Mouse (Mus musculus) midbrain, embryonic 14.5 days (tissue): ENCODE measurements around the gene Spire2. TPM values are rescaled to one million over a fixed set of nuclear protein-coding genes. Genes with fewer than 3 reads are reported as not detected.

ENCODE experiments used
- ATAC-seq: fragments of 200-750 bp; cut with Nextera tagmentation; 2 replicates; pipeline ENCODE4 v1.8.0; 2017; ENCODE audit warnings: moderate number of reproducible peaks, moderate library complexity; ENCODE audit not compliant: low FRiP score, low TSS enrichment
- DNase-seq: peaks from one replicate; pipeline ENCODE4 v3.0.0-alpha.2; 2015
- H3K27ac ChIP-seq: fragments of 300-500 bp; sonication (generic); replicated peaks from 2 replicates; pipeline ENCODE4 v1.5.1; 2014; ENCODE audit warnings: mild to moderate bottlenecking, low read depth, low read length, moderate library complexity
- H3K27me3 ChIP-seq: fragments of 300-500 bp; sonication (generic); 2 replicates; pipeline ENCODE4 v1.6.1; 2014; ENCODE audit warnings: low read length, control low read depth, mixed read lengths; ENCODE audit not compliant: control insufficient read depth, insufficient read depth
- H3K36me3 ChIP-seq: fragments of 300-500 bp; sonication (generic); 2 replicates; pipeline ENCODE4 v1.6.1; 2014; ENCODE audit warnings: low read length, control low read depth; ENCODE audit not compliant: control insufficient read depth, insufficient read depth
- H3K4me1 ChIP-seq: fragments of 300-500 bp; sonication (generic); 2 replicates; pipeline ENCODE4 v1.6.1; 2014; ENCODE audit warnings: mild to moderate bottlenecking, antibody characterized with exemption, low read length, control low read depth; ENCODE audit not compliant: control insufficient read depth, insufficient read depth
- H3K4me2 ChIP-seq: fragments of 300-500 bp; sonication (generic); 2 replicates; pipeline ENCODE4 v1.6.1; 2014; ENCODE audit warnings: mild to moderate bottlenecking, low read length, moderate library complexity
- H3K4me3 ChIP-seq: fragments of 300-500 bp; sonication (generic); replicated peaks from 2 replicates; pipeline ENCODE4 v1.5.1; 2014; ENCODE audit warnings: low read depth, low read length
- H3K9ac ChIP-seq: fragments of 300-500 bp; sonication (generic); replicated peaks from 2 replicates; pipeline ENCODE4 v1.6.1; 2014; ENCODE audit warnings: mild to moderate bottlenecking, low read length, moderate library complexity
- H3K9me3 ChIP-seq: fragments of 300-500 bp; sonication (generic); 2 replicates; pipeline ENCODE4 v1.6.1; 2016; ENCODE audit warnings: low read length, control low read depth, mixed read lengths; ENCODE audit not compliant: control insufficient read depth
- WGBS: fragments of 180-500 bp; shearing (Covaris S2); extraction: QIAGEN DNeasy Blood & Tissue Kit; methylation state at CpG from one replicate; pipeline ENCODE4 v1.1.7; 2014; 5-methylcytosine and 5-hydroxymethylcytosine counted together
- polyA plus RNA-seq: library from polyadenylated mRNA; unstranded; fragments of >200 nt; fragmentation: Nextera tagmentation; extraction: Ambion mirVana; gene quantifications from 2 replicates; pipeline ENCODE4 v1.2.1, GENCODE M21; 2014

Spire2 gene
- polyA plus RNA-seq, 1 experiment from 2014 or later, result 32.8 TPM

DNA sequence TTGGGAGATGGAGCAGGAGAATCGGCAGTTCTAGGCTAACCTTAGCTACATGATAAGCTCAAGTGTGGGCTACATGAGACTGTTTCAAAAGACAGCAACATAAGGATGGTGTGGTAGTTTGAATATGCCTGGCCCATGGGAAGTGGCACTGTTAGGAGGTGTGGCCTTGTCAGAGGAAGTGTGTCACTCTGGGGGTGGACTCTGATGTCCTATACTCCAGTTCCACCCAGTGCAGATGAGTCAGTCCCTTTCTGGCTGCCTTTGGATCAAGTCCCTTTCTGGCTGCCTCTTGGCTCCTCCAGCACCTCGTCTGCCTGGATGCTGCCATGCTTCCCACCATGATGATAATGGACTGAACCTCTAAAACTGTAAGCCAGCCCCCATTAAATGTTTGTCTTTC lies 39.7 kb upstream of the Spire2 start:
- WGBS, result 90% methylated on average over 2 of the region's 2 CpGs
- DNase-seq, result no peak
- Histone ChIP-seq H3K9me3 (no peaks in the 10 kb centered on the region), H3K27ac (no peak overlapping the region), H3K9ac (no peak overlapping the region), H3K4me1 (no peaks in the 10 kb centered on the region), H3K36me3 (no peaks in the 10 kb centered on the region), H3K4me3 (no peak overlapping the region), H3K27me3 (no peaks in the 10 kb centered on the region), H3K4me2 (no peak overlapping the region)
- ATAC-seq, result no peak

DNA sequence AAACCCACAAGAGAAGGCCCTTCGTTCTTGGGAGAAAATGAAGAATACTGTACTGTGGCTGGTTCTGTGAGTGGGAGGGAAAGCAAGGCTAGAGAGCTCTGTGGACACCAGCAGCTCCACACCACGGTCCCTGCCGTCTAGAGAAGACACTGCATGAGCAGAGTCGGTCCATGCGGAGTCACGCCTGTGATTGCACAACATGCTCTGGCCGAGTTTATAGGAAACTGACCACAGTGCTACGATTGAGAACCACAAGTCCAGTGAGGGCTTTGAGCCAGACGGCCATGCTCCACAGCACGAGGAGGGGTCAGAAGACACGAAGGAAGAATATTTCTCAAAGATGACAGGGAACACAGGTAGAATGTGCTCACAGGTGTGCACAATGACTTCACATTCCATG lies 34.2 kb upstream of the Spire2 start:
- Histone ChIP-seq H3K4me1 (no peaks in the 10 kb centered on the region), H3K9me3 (no peaks in the 10 kb centered on the region), H3K27ac (no peak overlapping the region), H3K36me3 (no peaks in the 10 kb centered on the region), H3K4me3 (no peak overlapping the region), H3K27me3 (no peaks in the 10 kb centered on the region), H3K9ac (no peak overlapping the region), H3K4me2 (no peak overlapping the region)
- ATAC-seq (no peak), DNase-seq (no peak)
- WGBS, result 95% methylated on average over 11 of the region's 11 CpGs

DNA sequence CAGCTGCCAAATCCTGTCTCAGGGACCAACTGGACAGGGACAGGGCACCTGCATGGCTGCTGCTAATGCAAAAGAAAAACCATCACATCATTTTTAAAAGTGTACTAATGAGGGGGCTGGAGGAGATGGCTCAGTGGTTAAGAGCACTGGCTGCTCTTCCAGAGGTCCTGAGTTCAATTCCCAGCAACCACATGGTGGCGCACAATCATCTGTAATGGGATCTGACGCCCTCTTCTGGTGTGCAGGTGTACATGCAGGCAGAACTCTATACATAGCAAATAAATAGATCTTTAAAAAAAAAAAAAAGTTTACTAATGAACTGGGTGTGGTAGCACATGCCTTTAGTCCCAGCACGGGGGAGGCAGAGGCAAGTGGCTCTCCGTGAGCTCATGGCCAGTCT lies 23.8 kb upstream of the Spire2 start:
- H3K9me3 ChIP-seq, result no peaks in the 10 kb centered on the region
- WGBS, result 67% methylated on average over 4 of the region's 4 CpGs

DNA sequence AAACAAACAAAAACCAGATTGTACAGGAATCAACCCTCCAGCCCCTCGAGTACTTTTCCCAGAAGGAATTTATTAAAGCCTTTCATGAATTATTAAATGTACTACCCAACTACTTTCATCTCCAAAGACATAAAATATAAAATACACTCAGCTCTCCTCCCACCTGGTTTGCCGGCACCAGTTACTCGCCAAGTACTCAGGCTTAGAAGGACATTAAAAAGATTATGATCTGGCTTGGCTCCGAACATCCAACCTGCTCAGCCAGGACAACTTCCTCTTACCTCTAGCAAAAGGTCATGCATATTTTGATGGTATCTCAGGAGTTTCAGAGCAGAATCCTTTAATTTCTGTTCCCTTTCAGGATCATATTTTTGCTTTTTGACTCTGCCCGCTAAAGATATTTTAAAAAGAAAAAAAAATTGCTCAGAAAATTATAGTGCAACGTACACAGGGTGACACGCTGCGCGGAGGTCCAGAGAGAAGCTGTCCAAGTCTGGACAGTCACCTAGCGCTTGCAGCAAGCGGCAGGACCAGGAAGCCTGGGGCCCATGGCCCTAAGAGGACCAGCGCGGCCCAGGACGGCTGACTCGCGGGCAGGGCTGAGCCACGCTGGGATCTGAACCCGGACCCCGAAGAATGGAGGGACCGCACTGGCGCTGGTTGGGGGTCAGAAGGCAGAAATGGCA lies 14.6 kb upstream of the Spire2 start:
- WGBS, result 7% methylated on average over 21 of the region's 21 CpGs
- no peak for DNase-seq

More for the DNA sequence above, 23.8 kb upstream of the Spire2 start:
- DNase-seq, result no peak
- H3K4me2 ChIP-seq, result no peak overlapping the region
- H3K9ac ChIP-seq, result no peak overlapping the region
- H3K36me3 ChIP-seq, result 0 out of 2 replicates have a peak, but pooled peaks cover 5% of the 10 kb centered on the region
- H3K4me1 ChIP-seq, result no peaks in the 10 kb centered on the region
- H3K4me3 ChIP-seq, result no peak overlapping the region
- no peak overlapping the region for H3K27ac ChIP-seq
- ATAC-seq, result no peak
- H3K27me3 ChIP-seq, result no peaks in the 10 kb centered on the region

DNA sequence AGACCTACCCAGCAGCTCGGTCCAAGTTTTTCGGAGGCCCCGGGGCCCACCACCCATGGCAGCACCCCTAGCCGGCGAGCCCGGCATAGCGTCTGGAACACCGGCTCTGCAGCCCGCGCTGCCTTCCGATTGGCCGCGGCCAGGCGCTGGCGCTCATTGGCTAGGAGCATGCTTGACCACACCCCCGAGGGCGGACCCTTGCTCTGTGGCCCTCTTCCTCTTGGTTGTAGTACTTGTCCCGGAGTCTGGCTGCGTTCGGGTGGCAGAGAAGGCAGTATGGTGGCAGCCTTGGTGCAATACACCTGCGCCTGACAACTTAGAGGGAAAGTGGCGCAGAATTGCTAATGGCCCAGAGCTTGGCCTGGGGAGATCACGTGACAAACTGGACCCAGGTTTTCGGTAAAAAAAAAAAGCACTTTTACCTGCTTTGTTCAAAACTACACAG lies 14.0 kb upstream of the Spire2 start, which contains the start of gene Fanca:
Fanca (minus strand) TSS at position 110 of the 445 bp plus-strand sequence.
- Histone ChIP-seq H3K9me3 (no peaks in the 10 kb centered on the region), H3K27me3 (no peaks in the 10 kb centered on the region), H3K4me3 (peak within 1 kb of the TSS; percentile 45), H3K36me3 (no peaks in the 10 kb centered on the region), H3K4me2 (peak within 1 kb of the TSS; percentile 84), H3K27ac (no peak within 1 kb of the TSS), H3K4me1 (peaks cover 2% of the 10 kb centered on the region), H3K9ac (peak within 1 kb of the TSS; percentile 34; the same call in 1 of the 2 replicates)
- WGBS, result under 1% methylated on average over 24 of the region's 24 CpGs
- ATAC-seq (peak; percentile 97), DNase-seq (peak; percentile 96)

More for the DNA sequence above, 14.6 kb upstream of the Spire2 start:
- peak overlapping the region; percentile 45 for H3K4me3 ChIP-seq
- H3K9ac ChIP-seq, result peak overlapping the region; percentile 34; the same call in 1 of the 2 replicates
- H3K27ac ChIP-seq, result no peak overlapping the region
- peaks cover 2% of the 10 kb centered on the region for H3K4me1 ChIP-seq
- no peaks in the 10 kb centered on the region for H3K9me3 ChIP-seq
- H3K4me2 ChIP-seq, result peak overlapping the region; percentile 84
- peak; percentile 72; the same call in 1 of the 2 replicates for ATAC-seq
- H3K27me3 ChIP-seq, result no peaks in the 10 kb centered on the region
- no peaks in the 10 kb centered on the region for H3K36me3 ChIP-seq

DNA sequence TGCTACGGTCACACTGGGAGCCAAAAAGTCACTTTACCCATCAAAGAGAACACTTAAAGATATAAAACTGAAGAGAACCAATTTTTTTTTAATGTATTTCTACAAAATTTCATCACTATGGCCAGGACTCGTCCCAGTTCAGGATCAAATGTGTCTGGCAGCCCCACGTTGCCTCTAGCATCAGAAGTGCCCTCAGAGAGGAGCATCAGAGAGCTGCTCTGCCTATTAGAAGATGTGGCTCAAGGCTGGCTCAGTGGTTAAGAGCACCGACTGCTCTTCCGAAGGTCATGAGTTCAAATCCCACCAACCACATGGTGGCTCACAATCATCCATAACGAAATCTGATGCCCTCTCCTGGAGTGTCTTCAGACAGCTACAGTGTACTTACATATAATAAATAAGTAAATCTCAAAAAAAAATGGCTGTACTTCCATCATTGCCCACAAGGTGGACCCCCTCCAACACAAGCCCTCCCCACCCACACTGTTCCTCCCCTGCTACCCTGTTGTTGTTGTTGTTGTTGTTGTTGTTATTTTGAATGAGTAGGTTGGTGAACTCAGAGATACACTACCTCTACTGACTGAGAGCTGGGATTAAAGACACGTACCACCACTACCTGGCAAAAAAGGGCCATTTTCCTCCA lies 12.9 kb upstream of the Spire2 start:
- Histone ChIP-seq H3K4me3 (no peak overlapping the region), H3K9ac (no peak overlapping the region), H3K36me3 (no peaks in the 10 kb centered on the region), H3K4me1 (peaks cover 2% of the 10 kb centered on the region), H3K27ac (no peak overlapping the region), H3K27me3 (no peaks in the 10 kb centered on the region), H3K4me2 (no peak overlapping the region), H3K9me3 (no peaks in the 10 kb centered on the region)
- WGBS, result 38% methylated on average over 7 of the region's 7 CpGs
- DNase-seq, result peak; percentile 81
- no peak for ATAC-seq

DNA sequence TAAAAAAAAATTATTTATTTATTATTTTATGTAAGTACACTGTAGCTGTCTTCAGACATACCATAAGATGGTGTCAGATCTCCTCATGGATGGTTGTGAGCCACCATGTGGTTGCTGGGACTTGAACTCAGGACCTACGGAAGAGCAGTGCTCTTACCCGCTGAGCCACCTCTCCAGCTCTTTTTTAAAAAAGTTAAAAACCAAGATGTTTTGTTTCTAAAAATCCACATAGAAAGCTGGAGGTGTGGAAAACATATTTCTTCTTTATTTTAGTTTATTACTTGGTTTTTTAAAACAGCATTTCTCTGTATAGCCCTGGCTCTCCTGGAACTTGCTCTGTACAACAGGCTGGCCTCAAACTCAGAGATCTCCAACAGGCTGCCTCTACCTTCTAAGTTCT lies 4.0 kb upstream of the Spire2 start:
- 94% methylated on average over 2 of the region's 2 CpGs for WGBS
- no peaks in the 10 kb centered on the region; the same call in 1 of the 2 replicates for H3K4me1 ChIP-seq
- H3K36me3 ChIP-seq, result no peaks in the 10 kb centered on the region
- H3K4me3 ChIP-seq, result no peak overlapping the region
- no peak overlapping the region for H3K27ac ChIP-seq
- ATAC-seq (no peak), DNase-seq (no peak)
- no peak overlapping the region for H3K4me2 ChIP-seq
- H3K9me3 ChIP-seq, result no peaks in the 10 kb centered on the region
- H3K9ac ChIP-seq, result no peak overlapping the region
- H3K27me3 ChIP-seq, result no peaks in the 10 kb centered on the region

DNA sequence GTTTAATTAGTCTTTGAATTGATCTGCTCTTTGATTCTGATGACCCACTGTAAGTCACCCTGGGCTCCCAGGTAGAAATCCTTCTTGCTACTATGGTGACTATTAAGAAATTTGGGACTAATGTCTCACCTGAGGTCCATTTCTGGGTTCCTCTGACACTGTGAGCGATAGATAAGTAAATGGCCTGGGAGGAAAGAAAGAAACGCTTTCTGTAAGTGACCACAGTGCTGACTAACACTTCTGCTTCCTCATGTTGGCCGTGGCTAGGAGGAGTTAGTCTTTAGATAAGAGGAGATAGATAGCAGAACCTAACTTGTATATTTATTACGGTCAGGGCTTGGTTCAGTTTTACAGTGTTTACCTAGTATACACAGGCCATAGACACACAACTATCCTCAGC lies 3.2 kb upstream of the Spire2 start:
- H3K4me3 ChIP-seq, result no peak overlapping the region
- no peaks in the 10 kb centered on the region for H3K27me3 ChIP-seq
- WGBS, result 93% methylated on average over 4 of the region's 4 CpGs
- H3K36me3 ChIP-seq, result no peaks in the 10 kb centered on the region
- peaks cover 6% of the 10 kb centered on the region for H3K4me1 ChIP-seq
- H3K9ac ChIP-seq, result no peak overlapping the region
- no peaks in the 10 kb centered on the region for H3K9me3 ChIP-seq
- H3K27ac ChIP-seq, result no peak overlapping the region
- no peak for ATAC-seq
- H3K4me2 ChIP-seq, result no peak overlapping the region
- DNase-seq, result no peak

DNA sequence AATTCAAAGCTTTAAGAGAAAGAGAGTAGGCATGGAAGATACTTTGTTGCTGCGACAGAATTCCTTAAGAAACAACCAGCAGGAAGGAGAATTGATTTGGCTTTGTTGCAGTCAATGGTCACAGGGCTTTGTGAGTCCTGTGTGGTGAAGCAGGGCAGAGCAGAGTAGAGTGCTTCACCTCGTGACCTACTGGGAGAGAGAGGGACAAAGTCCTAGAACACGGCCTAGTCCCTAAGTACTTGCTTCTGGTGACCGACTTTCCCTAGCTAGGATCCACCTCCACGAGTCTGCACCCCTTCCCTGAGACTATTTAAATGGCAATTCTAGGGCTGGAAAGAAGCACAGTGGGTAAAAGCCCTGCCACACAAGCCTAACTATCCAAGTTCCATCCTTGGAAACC lies 2.6 kb upstream of the Spire2 start:
- no peak overlapping the region for H3K4me3 ChIP-seq
- H3K9me3 ChIP-seq, result no peaks in the 10 kb centered on the region
- no peaks in the 10 kb centered on the region for H3K27me3 ChIP-seq
- H3K4me1 ChIP-seq, result peaks cover 11% of the 10 kb centered on the region
- WGBS, result 53% methylated on average over 5 of the region's 5 CpGs
- DNase-seq, result no peak
- no peak overlapping the region for H3K27ac ChIP-seq
- H3K9ac ChIP-seq, result no peak overlapping the region
- no peak overlapping the region for H3K4me2 ChIP-seq
- no peaks in the 10 kb centered on the region for H3K36me3 ChIP-seq
- ATAC-seq, result no peak
